Mouse (Mus musculus): ENCODE results near the gene P2ry10b.

P2ry10b gene

DNA sequence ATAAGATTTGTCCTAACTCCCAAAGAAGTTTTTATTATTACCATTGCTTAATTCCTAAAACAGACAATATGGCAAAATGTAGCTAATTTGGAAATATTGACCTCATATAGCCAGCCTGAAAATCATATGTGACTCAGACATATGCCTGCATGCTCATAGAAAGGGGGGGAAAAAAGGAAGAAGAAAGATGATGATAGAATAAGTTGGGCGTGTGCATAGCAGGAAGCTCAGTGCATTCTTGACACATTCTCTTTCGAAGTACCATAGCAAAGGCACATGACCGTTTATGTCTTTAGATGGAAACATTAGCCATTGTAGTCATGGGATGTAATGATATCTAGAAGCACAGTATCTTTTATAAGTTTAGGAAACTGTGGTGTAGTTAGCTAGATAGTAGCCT lies at the start of gene P2ry10b:
Gene P2ry10b (plus strand): TSS at position 247 of the 400 bp plus-strand sequence.
- no peak for DNase-seq

DNA sequence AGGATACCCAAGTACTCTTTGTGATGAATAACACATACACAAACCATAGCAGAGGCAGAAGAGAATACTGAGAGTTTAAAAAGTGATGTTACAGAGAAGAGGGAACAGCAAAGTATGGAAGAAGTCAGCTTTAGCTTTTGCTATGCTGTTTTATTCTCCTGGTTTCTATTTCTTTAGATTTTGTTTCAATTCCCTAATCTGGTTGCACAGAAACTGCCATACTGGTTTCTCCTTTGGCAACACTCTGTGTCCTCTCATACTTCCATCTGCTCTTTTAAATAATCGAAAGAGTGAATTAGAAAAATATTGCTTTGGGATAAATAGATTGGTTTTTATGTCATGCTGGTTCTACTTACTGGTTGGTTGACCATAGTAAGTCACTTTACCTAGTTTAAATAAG lies 32.4 kb upstream of the P2ry10b start:
- DNase-seq = no peak

DNA sequence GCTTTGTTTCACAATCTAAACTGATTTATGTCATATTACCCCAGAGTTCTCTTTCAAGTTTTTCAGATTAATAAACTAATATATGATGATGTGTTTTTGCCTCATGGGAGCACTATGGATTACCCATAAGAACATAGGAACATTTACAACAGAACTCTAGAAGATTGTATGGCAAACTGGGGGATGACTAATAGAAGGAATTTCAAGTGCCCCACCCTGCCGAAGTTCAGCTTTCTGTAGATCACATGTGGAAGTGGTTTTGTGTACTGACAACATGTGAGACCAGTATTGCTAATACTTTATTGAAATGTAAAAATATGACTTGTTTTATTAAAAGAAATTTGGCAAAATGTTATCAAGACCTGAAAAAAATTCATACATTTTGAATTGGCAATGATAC lies 31.7 kb upstream of the P2ry10b start:
- no peak for DNase-seq

DNA sequence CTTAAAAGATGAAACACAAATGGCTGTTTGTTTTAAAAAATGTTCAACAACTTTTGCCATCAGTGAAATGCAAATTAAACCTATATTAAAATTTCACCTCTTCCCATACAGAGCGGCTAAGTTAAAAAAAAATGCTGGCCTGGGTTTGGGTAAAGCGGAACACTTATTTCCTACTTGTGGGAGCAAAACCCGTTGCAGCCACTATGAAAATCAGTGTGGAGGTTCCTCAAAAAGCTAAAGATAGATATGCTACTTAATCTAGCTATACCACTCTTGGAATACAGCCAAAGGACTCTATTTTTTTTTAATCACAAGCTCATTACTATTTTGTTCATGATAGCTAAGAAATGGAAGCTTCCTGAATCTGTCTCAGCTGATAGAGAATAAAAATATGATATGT lies 5.5 kb upstream of the P2ry10b start:
- no peak for DNase-seq

DNA sequence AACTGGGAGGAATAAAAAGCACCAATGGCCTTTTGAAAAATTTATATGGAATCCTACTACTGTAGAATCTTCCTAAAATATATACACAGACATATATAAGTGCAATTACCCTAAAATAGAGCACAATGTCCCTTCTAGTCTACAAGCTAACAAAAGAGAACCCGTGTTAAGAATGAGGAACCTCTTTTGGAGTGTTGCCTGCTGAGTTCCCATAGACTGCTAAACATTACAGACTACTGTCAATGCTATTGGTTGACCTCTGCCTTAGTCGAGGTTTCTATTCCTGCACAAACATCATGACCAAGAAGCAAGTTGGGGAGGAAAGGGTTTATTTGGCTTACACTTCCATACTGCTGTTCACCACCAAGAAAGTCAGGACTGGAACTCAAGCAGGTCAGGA lies 4.8 kb upstream of the P2ry10b start:
- DNase-seq = no peak

DNA sequence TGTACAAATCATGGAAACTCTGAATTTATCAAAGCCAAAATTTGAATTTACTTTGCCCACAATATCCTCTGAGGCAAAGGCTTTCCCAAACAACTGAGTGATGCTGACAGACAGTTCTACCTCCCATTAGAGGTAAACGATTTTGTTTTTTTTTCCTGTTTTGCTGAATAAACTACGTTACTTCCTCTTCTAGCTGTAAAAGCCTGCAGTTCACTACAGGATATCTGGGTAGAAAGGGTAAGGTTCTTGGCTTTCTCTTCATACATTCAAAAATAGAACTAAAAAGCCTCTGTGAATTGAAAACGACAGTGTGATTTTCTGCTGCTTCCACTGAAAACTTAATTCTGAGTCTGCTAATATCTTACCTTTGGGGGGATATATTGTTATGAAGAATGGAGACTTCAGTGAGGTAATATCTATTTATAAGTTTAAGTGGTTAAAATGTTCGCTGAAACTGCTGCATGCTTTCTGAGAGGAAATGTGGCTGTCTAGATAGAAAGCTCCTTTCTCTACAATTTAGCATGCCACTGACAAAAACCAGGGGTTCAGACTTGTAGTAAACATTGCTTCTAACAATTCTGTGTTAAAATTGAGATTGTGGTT lies 765 bp downstream of the P2ry10b start:
- no peak for DNase-seq

DNA sequence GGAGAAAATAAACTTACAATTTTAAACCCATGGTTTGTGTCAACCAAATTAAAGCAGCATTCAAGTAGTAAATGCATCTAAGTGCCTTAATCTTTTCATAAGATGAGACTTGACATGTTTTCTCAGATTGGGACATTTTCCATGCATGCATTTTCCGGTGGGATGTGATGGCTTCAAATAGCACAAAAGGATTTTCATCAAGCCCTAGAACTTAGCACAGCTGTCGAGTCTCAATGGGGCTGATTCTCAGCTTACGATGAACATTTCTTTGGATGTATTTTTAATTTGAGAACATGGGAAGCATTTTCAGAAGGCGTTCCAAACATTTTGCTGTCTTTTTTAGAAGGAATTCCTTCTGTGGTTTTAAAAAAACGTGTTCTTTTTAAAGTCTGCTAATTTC lies 1.3 kb downstream of the P2ry10b start:
- no peak for DNase-seq

DNA sequence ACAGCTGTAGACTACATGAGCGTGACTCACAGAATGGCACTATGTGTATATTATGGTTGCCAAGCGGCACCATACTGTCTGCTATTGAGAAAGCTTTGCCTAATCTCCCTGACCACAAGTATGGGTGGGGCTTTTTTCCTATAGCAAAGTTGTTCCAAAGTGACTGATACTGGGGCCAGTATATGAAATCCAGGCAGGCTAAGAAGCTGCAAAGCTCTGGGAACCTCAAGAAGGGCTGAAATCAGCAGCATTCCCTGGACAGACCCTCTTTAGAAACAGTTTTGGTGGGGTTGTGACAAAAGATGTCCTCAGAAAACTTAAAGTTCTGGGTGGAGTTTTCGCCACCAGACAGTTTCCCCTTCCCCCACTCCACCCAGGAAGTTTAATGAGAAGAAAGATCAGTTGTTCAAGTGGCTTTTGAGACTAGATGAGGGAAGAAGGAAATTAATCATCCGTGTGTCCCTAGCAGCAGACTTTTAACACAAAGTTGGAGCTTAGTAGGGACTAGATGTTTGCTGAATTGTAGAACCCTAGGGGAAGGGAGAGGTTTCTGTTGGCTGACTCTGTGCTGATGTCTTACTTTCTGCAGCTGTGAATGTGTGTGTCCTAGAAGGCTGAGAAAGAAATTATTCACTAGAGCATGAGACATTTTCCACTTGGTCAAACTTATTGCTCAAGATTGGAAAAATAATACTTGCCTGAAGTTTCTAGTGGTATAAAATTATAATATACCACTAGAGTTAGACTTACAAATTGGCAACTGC lies 2.2 kb downstream of the P2ry10b start:
- DNase-seq = no peak

DNA sequence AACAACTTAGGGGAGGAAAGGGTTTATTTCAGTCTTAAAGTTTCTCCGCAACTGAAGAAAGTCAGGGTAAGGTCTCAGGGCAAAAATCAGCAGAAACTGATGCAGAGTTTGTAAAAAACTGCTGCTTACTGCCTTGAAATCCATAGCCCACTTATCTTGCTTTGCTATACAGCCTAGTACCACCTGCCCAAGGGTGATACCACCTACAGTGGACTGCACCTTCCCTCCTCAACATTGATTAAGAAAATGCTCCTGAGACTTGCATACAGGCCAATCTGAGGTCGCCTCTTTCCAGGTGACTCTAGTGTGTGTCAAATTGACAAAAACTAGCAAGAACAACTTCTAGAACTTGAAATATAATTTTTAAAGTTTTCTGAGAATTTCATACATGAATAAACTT lies 7.3 kb downstream of the P2ry10b start:
- DNase-seq = no peak

DNA sequence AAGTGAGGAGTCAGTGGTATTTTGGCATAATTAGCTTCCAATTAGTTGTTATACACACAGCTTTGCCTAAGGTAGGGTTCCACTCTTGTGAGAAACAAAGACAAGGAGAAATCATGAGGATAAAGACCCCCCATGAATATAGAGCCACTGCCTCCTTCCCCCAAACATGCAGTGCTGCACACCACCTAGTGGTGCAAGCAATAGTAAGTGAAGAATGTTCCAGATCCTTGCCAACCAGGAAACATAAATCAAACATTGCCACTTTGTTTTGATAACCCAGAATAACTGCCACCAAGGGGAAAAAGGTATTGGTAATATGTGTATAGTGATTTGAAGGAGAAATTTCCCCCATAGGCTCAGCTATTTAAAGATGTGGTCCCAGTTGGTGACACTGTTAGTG lies 11.8 kb downstream of the P2ry10b start:
- DNase-seq = no peak

DNA sequence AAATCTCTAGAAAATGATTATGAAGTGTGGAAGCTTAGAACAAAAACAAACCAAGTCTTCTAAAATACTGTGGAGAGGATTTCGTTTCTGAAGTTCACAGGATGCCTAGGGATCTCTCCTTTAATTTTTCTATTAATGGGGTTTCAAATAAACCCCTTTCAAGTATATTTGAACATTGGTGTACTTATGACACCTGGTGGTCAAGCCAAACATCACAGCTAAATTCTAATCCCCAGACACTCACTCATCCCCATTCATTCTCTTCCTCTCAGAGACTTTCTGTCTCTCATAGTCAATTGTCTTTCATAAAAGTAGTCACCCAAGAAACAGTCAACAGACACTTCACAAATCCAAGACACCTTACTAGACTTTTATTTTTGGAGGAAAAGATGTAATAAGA lies 19.6 kb downstream of the P2ry10b start:
- DNase-seq = no peak

DNA sequence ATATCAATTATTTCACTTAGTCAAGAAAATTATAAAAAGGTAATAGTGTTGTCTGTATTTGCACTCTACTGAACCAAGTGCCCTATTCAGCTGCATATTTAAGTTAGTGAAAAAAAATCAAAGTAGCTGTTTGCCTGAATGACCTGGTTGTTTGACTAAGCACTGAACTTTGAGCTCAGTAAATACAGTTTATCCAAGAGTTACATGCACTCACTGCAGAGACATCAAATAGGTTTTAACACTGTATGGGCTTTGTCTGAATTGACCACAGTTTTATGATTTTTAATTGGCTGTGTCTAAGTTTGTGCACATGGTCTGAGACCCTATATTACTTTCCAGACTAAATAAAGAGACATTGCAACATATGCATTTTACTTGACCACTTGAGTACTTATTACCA lies 20.4 kb downstream of the P2ry10b start:
- DNase-seq = no peak

DNA sequence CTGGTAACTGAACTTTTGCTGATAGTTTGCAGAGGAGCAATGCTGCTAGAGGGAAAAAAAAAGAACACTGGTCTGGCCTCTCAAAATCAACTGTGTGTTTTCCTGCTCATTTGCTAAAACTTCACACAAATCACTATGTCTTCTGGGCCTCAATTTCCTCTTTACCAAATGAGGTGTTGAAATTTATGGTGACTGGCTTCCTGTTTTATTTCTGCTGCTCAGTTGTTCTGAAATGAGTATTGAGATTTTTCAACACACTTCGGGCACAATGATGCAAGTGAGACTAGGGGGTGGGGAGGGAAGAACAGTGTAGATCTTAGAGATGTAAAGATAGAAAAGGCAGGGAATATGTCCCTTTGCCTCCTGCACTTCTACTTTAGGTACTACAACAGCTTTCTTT lies 30.0 kb downstream of the P2ry10b start:
- no peak for DNase-seq

DNA sequence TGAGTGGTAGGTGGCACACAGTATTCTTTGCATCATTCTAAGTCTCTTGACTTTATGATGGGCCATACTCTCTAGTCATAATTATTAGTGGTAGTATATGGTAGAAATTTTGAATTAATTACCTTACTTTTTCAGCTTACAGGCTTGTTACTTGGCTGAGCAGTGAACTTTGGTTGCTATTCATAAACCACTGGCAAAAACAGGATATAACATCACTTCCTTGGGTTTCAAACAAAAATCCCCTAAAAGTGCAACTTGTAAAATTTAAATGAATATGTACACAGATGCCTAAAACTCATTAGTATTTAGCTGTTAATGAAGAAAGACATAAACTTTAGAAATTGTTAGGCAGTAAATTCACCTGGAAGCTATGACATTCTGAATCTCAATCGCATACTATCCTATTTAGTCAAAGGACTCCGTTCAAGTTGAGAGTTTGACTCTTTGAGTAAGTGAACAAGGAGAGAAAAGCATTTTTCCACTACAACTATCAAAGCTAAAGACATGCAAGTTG lies 68.9 kb downstream of the P2ry10b start:
- DNase-seq = no peak
